8 mouse cellular contexts compared by ENCODE assay signal in genomic region chr2:38286733-38287551, GRCm38 (mm10). TPM values are rescaled to one million over a fixed set of nuclear protein-coding genes. Genes with fewer than 3 reads are reported as not detected.
A peak's percentile ranks its signal among the peaks of the same experiment; 100 is the strongest.
DNase-seq lines count a peak whose midpoint lies in the region; ATAC-seq and TF ChIP-seq lines count a peak whose summit lies in the region.

Dennd1a (minus strand) TSS chr2:38287390.

- peak within 1 kb of the TSS; percentile 95 for H3K27ac ChIP-seq in bone marrow macrophage, adult 2 months (ENCODE audit: insufficient read depth, low read depth, low read length)
- no peak within 1 kb of the TSS for H3K27ac ChIP-seq in embryonic fibroblast, embryonic 13.5 days (ENCODE audit: insufficient read depth, low read length)
- peak within 1 kb of the TSS; percentile 95 for H3K27ac ChIP-seq in heart, embryonic 10.5 days
- H3K27ac ChIP-seq in kidney, embryonic 15.5 days, result peak within 1 kb of the TSS; percentile 92

- no peak for TF ChIP-seq POLR2A in bone marrow macrophage, adult 2 months (IDR thresholded peaks at IDR 0.05; ENCODE audit: borderline replicate concordance, low read depth, low read length)
- peak; percentile 65 for TF ChIP-seq POLR2A in embryonic fibroblast, embryonic 13.5 days (IDR thresholded peaks at IDR 0.05; ENCODE audit: low read depth, low read length)

- under 1% methylated on average over 77 of the region's 81 CpGs for WGBS in heart, embryonic 10.5 days
- under 1% methylated on average over 81 of the region's 81 CpGs for WGBS in kidney, embryonic 15.5 days

- H3K4me3 ChIP-seq in bone marrow macrophage, adult 2 months (ENCODE audit: insufficient read depth, low read length), result peak within 1 kb of the TSS; percentile 80
- H3K4me3 ChIP-seq in embryonic fibroblast, embryonic 13.5 days (ENCODE audit: insufficient read depth, low read length), result peak within 1 kb of the TSS; percentile 78
- peak within 1 kb of the TSS; percentile 80 for H3K4me3 ChIP-seq in heart, embryonic 10.5 days
- H3K4me3 ChIP-seq in kidney, embryonic 15.5 days (replicated peaks), result peak within 1 kb of the TSS; percentile 89

- no peak for TF ChIP-seq CTCF in bone marrow macrophage, adult 2 months (IDR thresholded peaks at IDR 0.05; ENCODE audit: low read depth, low read length)
- TF ChIP-seq CTCF in embryonic fibroblast, embryonic 13.5 days (IDR thresholded peaks at IDR 0.05; ENCODE audit: borderline replicate concordance, insufficient read depth, low read length), result no peak

- no peaks in the 10 kb centered on the region for H3K27me3 ChIP-seq in heart, embryonic 10.5 days (ENCODE audit: insufficient read depth, poor library complexity, severe bottlenecking)
- no peaks in the 10 kb centered on the region for H3K27me3 ChIP-seq in kidney, embryonic 15.5 days

- peak within 1 kb of the TSS; percentile 68 for H3K4me2 ChIP-seq in kidney, embryonic 15.5 days

- peak; percentile 98 for ATAC-seq in kidney, embryonic 15.5 days (replicated peaks; ENCODE audit: low FRiP score)
- peak; percentile 57 for ATAC-seq in monocyte, adult 5-6 weeks (replicated peaks; ENCODE audit: insufficient number of reproducible peaks, low FRiP score, low TSS enrichment, poor library complexity, severe bottlenecking)

- H3K9me3 ChIP-seq in heart, embryonic 10.5 days, result no peaks in the 10 kb centered on the region
- H3K9me3 ChIP-seq in kidney, embryonic 15.5 days (replicated peaks), result no peaks in the 10 kb centered on the region

- DNase-seq in A20 (ENCODE audit: low read depth, low spot score), result peak; percentile 93
- DNase-seq in heart, embryonic 10.5 days (ENCODE audit: low spot score), result peak; percentile 93
- DNase-seq in liver, result peak; percentile 88
- DNase-seq in spleen, postnatal 4 days (ENCODE audit: low spot score in 2 of 2), result peak; percentile 81 to 92

- peak within 1 kb of the TSS; percentile 89 for H3K9ac ChIP-seq in kidney, embryonic 15.5 days

- no peaks in the 10 kb centered on the region for H3K36me3 ChIP-seq in heart, embryonic 10.5 days
- no peaks in the 10 kb centered on the region for H3K36me3 ChIP-seq in kidney, embryonic 15.5 days

- peaks cover 61% of the 10 kb centered on the region for H3K4me1 ChIP-seq in bone marrow macrophage, adult 2 months (ENCODE audit: control insufficient read depth, insufficient read depth, low read length)
- peaks cover 11% of the 10 kb centered on the region for H3K4me1 ChIP-seq in embryonic fibroblast, embryonic 13.5 days (ENCODE audit: control insufficient read depth, insufficient read depth, low read length)
- H3K4me1 ChIP-seq in heart, embryonic 10.5 days, result peaks cover 17% of the 10 kb centered on the region
- peaks cover 7% of the 10 kb centered on the region for H3K4me1 ChIP-seq in kidney, embryonic 15.5 days

RNA-seq across cellular contexts. Expression of gene Dennd1a, which starts in this region (rescaled TPM):
- polyA plus RNA-seq in bone marrow macrophage, adult 2 months (2012; ENCODE audit: insufficient read depth, insufficient read length, missing spikeins), result 73.7 and 78.8 TPM in 2 replicates
- 17.3 and 25.7 TPM in 2 replicates for polyA plus RNA-seq in embryonic fibroblast, embryonic 13.5 days (2011; ENCODE audit: insufficient read length, low read depth, missing spikeins)
- 12.1 and 14.8 TPM in 2 replicates for polyA plus RNA-seq in heart, embryonic 10.5 days (2016; fragmentation: Nextera tagmentation; extraction: Ambion mirVana)
- 16.2 and 16.3 TPM in 2 replicates for polyA plus RNA-seq in kidney, embryonic 15.5 days (2015; fragmentation: Nextera tagmentation; extraction: Ambion mirVana)
- total RNA-seq in monocyte, adult 5-6 weeks (2017), result 16.1 to 46.6 TPM (median 34.9 TPM) in 3 replicates
